Mouse (Mus musculus) C2C12 (cell line): ENCODE data around the gene Ranbp2. TPM values are rescaled to one million over a fixed set of nuclear protein-coding genes. Genes with fewer than 3 reads are reported as not detected.

Experiments
- H3K27me3 ChIP-seq: one replicate; pipeline ENCODE4 v1.6.1; 2011; ENCODE audit not compliant: control insufficient read depth, insufficient read depth, insufficient read length
- H3K36me3 ChIP-seq: one replicate; pipeline ENCODE4 v1.6.1; 2011; ENCODE audit not compliant: control insufficient read depth, insufficient read depth
- H3K4me3 ChIP-seq: one replicate; pipeline ENCODE4 v1.5.1; 2011; ENCODE audit warnings: mild to moderate bottlenecking, control low read depth; ENCODE audit not compliant: poor library complexity, insufficient read depth, severe bottlenecking
- H3K79me2 ChIP-seq: one replicate; pipeline ENCODE4 v1.6.1; 2011; ENCODE audit not compliant: control insufficient read depth, insufficient read depth
- H3K79me3 ChIP-seq: one replicate; pipeline ENCODE4 v1.6.1; 2011; ENCODE audit warnings: low read depth, control low read depth
- H3ac ChIP-seq: one replicate; pipeline ENCODE3; 2011; ENCODE audit warnings: low read depth; ENCODE audit not compliant: control insufficient read depth, insufficient read length
- CEBPB ChIP-seq: IDR thresholded peaks from one replicate; pipeline ENCODE4 v1.6.1; 2011; ENCODE audit warnings: low read depth, mild to moderate bottlenecking, control low read depth, moderate library complexity
- CTCF ChIP-seq: IDR thresholded peaks from one replicate; pipeline ENCODE4 v1.5.1; 2011; ENCODE audit not compliant: control insufficient read depth, insufficient read depth, insufficient read length
- FOSL1 ChIP-seq: IDR thresholded peaks from one replicate; pipeline ENCODE4 v1.8.0; 2011; ENCODE audit warnings: mild to moderate bottlenecking, low read length; ENCODE audit not compliant: poor library complexity, insufficient read depth, severe bottlenecking
- MAX ChIP-seq: IDR thresholded peaks from one replicate; pipeline ENCODE4 v1.6.1; 2011; ENCODE audit warnings: mild to moderate bottlenecking, control low read depth
- MYOD1 ChIP-seq: IDR thresholded peaks from one replicate; pipeline ENCODE4 v1.6.1; 2011; ENCODE audit warnings: low read depth; ENCODE audit not compliant: control insufficient read depth, insufficient read length
- MYOG ChIP-seq: IDR thresholded peaks from one replicate; pipeline ENCODE4 v1.6.1; 2011; ENCODE audit not compliant: control insufficient read depth, insufficient read length; ENCODE audit errors: extremely low read depth
- USF1 ChIP-seq: IDR thresholded peaks from one replicate; pipeline ENCODE4 v1.6.1; 2011; ENCODE audit warnings: low read depth, mild to moderate bottlenecking, control low read depth, moderate library complexity
- polyA plus RNA-seq: library from polyadenylated mRNA; unstranded; fragments of >200 nt; fragmentation: generic; extraction: Trizol; gene quantifications from one replicate; pipeline ENCODE4 v1.2.1, GENCODE M21; 2012; ENCODE audit warnings: missing spikeins

Ranbp2 gene
- polyA plus RNA-seq, 1 experiment = 8.4 TPM

DNA sequence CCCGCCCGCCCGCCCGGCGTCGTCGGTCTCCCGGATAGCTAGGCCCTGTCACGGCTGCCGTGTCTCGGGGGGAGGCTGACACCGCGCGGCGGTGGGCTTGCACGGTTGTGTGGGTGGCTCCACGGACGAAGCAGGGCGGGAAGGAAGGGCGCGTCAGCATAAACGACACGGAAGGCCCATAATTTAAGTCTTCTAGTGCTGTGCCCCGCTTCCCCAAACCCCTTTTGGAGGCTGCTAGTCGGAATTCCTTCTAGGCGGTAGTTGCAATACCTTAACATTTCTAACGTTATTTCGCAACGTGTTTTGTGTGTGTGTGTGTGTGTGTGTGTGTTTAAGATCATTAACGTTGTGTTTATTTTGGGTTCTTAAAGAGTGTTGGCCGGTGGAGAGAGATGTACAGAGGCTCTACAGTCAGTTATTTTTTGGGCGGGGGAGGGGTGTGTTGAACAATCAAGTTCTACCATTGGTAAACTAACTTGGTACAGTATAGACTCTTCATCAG lies 611 bp downstream of the Ranbp2 start:
- Histone ChIP-seq H3K4me3 (peak overlapping the region; percentile 92), H3K79me2 (peaks cover 57% of the 10 kb centered on the region), H3K36me3 (peaks cover 11% of the 10 kb centered on the region), H3K79me3 (peaks cover 53% of the 10 kb centered on the region), H3K27me3 (no peaks in the 10 kb centered on the region), H3ac (peak overlapping the region; percentile 85)
- TF ChIP-seq USF1 = no peak
- no peak for TF ChIP-seq FOSL1
- no peak for TF ChIP-seq MYOD1
- TF ChIP-seq MYOG = no peak
- TF ChIP-seq MAX = no peak
- no peak for TF ChIP-seq CTCF
- no peak for TF ChIP-seq CEBPB

DNA sequence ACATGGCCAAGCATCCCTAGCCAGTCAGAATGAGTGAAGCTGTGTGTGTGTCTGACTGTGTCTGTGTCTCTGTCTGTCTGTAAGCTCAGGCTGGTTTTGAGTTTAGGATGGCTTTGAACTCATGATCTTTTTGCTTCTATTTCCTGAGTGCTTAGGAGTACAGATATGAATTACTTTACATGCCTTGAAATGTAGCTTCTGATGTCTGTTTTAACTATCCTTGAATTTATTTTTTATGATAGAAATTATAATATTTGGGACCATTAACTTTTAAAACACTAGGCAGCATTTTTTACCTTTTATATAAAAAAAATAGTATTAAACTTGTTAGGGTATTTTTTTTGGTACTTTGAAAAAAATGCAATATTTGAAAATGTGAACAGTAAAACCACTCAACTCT lies 4.9 kb downstream of the Ranbp2 start:
- Histone ChIP-seq H3K27me3 (no peaks in the 10 kb centered on the region), H3K79me2 (peaks cover 96% of the 10 kb centered on the region), H3K79me3 (peaks cover 63% of the 10 kb centered on the region), H3K36me3 (peaks cover 54% of the 10 kb centered on the region), H3ac (no peak overlapping the region), H3K4me3 (no peak overlapping the region)
- TF ChIP-seq CTCF = no peak
- TF ChIP-seq MYOG = no peak
- no peak for TF ChIP-seq MYOD1
- TF ChIP-seq USF1 = no peak

DNA sequence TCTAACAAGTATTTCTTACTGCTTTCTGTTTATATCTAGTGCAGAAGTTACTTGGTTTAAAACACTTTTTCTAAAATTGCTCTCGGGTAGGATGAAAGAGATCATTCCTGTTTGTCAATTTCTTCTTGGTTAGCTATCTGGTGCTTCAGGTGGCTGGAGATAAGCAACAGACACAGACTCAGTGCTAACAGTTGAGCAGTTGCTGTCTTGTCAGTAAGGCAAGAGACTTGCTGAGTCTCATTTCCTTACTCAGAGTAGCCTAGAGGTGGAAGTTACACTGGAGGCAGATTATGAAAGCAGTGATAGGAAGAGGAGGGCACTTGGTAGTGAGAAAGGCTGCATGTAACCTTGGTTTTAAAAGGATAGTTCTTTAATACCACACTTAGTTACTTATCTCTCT lies 5.5 kb downstream of the Ranbp2 start:
- H3K79me3 ChIP-seq = peaks cover 59% of the 10 kb centered on the region
- no peaks in the 10 kb centered on the region for H3K27me3 ChIP-seq
- TF ChIP-seq USF1 (no peak), MAX (no peak)
- peaks cover 92% of the 10 kb centered on the region for H3K79me2 ChIP-seq
- peaks cover 60% of the 10 kb centered on the region for H3K36me3 ChIP-seq
- H3K4me3 ChIP-seq = no peak overlapping the region
- H3ac ChIP-seq = no peak overlapping the region

DNA sequence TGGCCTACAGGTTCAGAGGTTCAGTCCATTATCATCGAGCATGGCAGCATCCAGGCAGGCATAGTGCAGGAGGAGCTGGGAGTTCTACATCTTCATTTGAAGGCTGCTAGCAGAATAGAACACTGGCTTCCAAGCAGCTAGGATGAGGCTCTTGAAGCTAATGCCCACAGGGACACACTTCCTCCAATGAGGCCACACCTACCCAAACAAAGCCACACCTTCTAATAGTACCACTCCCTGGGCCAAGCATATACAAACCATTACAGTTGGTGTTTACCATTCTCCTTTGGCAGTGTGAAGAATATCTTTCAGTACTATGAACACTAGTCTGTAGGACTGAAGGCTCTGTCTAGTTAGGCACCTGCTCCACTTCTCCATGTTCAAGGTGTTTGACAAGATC lies 13.2 kb downstream of the Ranbp2 start:
- peaks cover 5% of the 10 kb centered on the region for H3K79me3 ChIP-seq
- H3ac ChIP-seq = no peak overlapping the region
- H3K4me3 ChIP-seq = no peak overlapping the region
- no peaks in the 10 kb centered on the region for H3K27me3 ChIP-seq
- H3K36me3 ChIP-seq = peaks cover 98% of the 10 kb centered on the region
- TF ChIP-seq MAX (no peak), CTCF (no peak), CEBPB (no peak), MYOD1 (no peak), FOSL1 (no peak), MYOG (no peak), USF1 (no peak)
- H3K79me2 ChIP-seq = peaks cover 31% of the 10 kb centered on the region

DNA sequence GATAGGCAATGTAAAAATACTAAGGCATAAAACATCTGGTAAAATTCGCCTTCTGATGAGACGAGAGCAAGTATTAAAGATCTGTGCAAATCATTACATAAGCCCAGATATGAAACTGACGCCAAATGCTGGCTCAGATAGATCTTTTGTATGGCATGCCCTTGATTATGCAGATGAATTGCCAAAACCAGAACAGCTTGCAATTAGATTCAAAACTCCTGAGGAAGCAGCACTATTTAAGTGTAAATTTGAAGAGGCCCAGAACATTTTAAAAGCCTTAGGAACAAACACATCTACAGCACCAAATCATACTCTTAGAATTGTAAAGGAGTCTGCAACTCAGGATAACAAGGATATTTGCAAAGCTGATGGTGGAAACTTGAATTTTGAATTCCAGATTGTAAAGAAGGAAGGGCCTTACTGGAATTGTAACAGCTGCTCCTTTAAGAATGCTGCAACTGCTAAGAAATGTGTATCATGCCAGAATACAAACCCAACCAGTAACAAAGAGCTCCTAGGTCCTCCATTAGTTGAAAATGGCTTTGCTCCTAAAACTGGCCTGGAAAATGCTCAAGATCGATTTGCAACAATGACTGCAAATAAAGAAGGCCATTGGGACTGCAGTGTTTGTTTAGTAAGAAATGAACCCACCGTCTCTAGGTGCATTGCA lies 30.5 kb downstream of the Ranbp2 start:
- Histone ChIP-seq H3K79me2 (peaks cover 13% of the 10 kb centered on the region), H3ac (no peak overlapping the region), H3K27me3 (no peaks in the 10 kb centered on the region), H3K36me3 (peaks cover 100% of the 10 kb centered on the region), H3K79me3 (peaks cover 2% of the 10 kb centered on the region), H3K4me3 (no peak overlapping the region)
- TF ChIP-seq MYOD1 = no peak
- TF ChIP-seq USF1 = no peak

DNA sequence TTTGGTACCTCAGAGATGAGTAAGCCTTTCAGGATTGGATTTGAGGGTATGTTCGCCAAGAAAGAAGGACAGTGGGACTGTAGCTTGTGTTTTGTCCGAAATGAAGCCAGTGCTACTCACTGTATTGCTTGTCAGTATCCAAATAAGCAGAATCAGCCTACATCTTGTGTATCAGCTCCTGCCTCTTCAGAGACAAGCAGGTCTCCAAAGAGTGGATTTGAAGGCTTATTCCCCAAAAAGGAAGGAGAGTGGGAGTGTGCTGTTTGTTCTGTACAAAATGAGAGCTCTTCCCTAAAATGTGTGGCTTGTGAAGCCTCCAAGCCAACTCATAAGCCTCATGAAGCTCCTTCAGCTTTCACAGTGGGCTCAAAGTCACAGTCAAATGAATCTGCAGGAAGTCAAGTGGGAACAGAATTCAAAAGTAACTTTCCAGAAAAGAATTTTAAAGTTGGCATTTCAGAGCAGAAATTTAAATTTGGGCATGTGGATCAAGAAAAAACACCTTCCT lies 31.4 kb downstream of the Ranbp2 start:
- peaks cover 13% of the 10 kb centered on the region for H3K79me2 ChIP-seq
- no peaks in the 10 kb centered on the region for H3K27me3 ChIP-seq
- peaks cover 100% of the 10 kb centered on the region for H3K36me3 ChIP-seq
- TF ChIP-seq MYOG (no peak), MAX (no peak), FOSL1 (no peak), CTCF (no peak), USF1 (no peak), CEBPB (no peak), MYOD1 (no peak)
- no peak overlapping the region for H3K4me3 ChIP-seq
- H3K79me3 ChIP-seq = peaks cover 2% of the 10 kb centered on the region
- H3ac ChIP-seq = no peak overlapping the region
